Mouse (Mus musculus) hindbrain, embryonic 14.5 days (tissue): ENCODE data around the gene Pced1b. TPM values are rescaled to one million over a fixed set of nuclear protein-coding genes. Genes with fewer than 3 reads are reported as not detected.

Experiments
- ATAC-seq: fragments of 200-750 bp; cut with Nextera tagmentation; 2 replicates; pipeline ENCODE4 v1.8.0; 2017; ENCODE audit warnings: moderate number of reproducible peaks, mild to moderate bottlenecking, moderate TSS enrichment, moderate library complexity; ENCODE audit not compliant: low FRiP score
- DNase-seq: peaks from one replicate; pipeline ENCODE4 v3.0.0-alpha.2; 2015; ENCODE audit warnings: low spot score
- H3K27ac ChIP-seq: fragments of 300-500 bp; sonication (generic); 2 replicates; pipeline ENCODE4 v1.5.1; 2014; ENCODE audit warnings: mild to moderate bottlenecking, moderate library complexity
- H3K27me3 ChIP-seq: fragments of 300-500 bp; sonication (generic); 2 replicates; pipeline ENCODE4 v1.6.1; 2014; ENCODE audit warnings: mild to moderate bottlenecking, low read length, mixed read lengths; ENCODE audit not compliant: control insufficient read depth, insufficient read depth
- H3K36me3 ChIP-seq: fragments of 300-500 bp; sonication (generic); replicated peaks from 2 replicates; pipeline ENCODE4 v1.6.1; 2014; ENCODE audit not compliant: control insufficient read depth, insufficient read depth
- H3K4me1 ChIP-seq: fragments of 300-500 bp; sonication (generic); replicated peaks from 2 replicates; pipeline ENCODE4 v1.6.1; 2014; ENCODE audit warnings: antibody characterized with exemption, low read length, mixed read lengths; ENCODE audit not compliant: control insufficient read depth, insufficient read depth
- H3K4me2 ChIP-seq: fragments of 300-500 bp; sonication (generic); replicated peaks from 2 replicates; pipeline ENCODE4 v1.6.1; 2014; ENCODE audit warnings: mild to moderate bottlenecking, moderate library complexity
- H3K4me3 ChIP-seq: fragments of 300-500 bp; sonication (generic); replicated peaks from 2 replicates; pipeline ENCODE4 v1.5.1; 2014; ENCODE audit warnings: mild to moderate bottlenecking, low read length
- H3K9ac ChIP-seq: fragments of 300-500 bp; sonication (generic); 2 replicates; pipeline ENCODE4 v1.6.1; 2014
- H3K9me3 ChIP-seq: fragments of 300-500 bp; sonication (generic); 2 replicates; pipeline ENCODE4 v1.6.1; 2016; ENCODE audit warnings: low read length; ENCODE audit not compliant: control insufficient read depth
- WGBS: fragments of 180-500 bp; shearing (Covaris S2); extraction: QIAGEN DNeasy Blood & Tissue Kit; methylation state at CpG from one replicate; pipeline ENCODE4 v1.1.7; 2014; 5-methylcytosine and 5-hydroxymethylcytosine counted together
- polyA plus RNA-seq: library from polyadenylated mRNA; unstranded; fragments of >200 nt; fragmentation: Nextera tagmentation; extraction: Ambion mirVana; gene quantifications from 2 replicates; pipeline ENCODE4 v1.2.1, GENCODE M21; 2014

The Pced1b gene
- polyA plus RNA-seq, 1 experiment from 2014 or later: 5.8 TPM

DNA sequence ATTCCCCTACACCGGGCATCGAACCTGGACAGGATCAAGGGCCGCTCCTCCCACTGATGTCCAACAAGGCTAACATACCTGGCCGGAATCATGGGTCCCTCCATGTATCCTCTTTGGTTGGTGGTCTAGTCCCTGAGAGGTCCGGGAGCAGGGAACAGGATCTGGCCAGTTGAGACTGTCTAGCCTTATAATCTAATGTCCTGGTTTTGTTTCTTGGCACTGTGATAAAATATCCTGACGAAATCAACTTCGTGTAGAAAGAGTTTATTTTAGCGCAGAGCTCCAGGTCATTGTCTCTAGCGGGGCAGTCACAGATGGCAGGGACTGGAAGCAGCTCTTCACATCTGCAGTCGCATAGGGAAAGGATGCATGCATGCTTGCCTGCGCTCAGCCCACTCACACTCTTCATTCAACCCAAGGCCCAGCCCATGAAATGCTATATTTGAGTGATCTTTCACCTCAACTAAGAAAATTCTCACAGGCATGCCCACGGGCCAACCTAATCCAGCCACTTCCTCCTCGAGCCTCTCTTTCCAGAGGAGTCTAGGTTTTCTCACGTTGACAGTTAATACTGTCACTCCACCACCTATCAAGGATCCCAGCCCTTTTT, 19.4 kb downstream of the Pced1b start:
- DNase-seq (no peak), ATAC-seq (no peak)
- no peak overlapping the region for H3K27ac ChIP-seq
- no peak overlapping the region for H3K9ac ChIP-seq
- no peak overlapping the region for H3K4me2 ChIP-seq
- no peaks in the 10 kb centered on the region for H3K4me1 ChIP-seq
- no peaks in the 10 kb centered on the region for H3K36me3 ChIP-seq
- WGBS: 88% methylated on average over 14 of the region's 14 CpGs
- H3K4me3 ChIP-seq: no peak overlapping the region
- no peaks in the 10 kb centered on the region for H3K9me3 ChIP-seq
- H3K27me3 ChIP-seq: no peaks in the 10 kb centered on the region

DNA sequence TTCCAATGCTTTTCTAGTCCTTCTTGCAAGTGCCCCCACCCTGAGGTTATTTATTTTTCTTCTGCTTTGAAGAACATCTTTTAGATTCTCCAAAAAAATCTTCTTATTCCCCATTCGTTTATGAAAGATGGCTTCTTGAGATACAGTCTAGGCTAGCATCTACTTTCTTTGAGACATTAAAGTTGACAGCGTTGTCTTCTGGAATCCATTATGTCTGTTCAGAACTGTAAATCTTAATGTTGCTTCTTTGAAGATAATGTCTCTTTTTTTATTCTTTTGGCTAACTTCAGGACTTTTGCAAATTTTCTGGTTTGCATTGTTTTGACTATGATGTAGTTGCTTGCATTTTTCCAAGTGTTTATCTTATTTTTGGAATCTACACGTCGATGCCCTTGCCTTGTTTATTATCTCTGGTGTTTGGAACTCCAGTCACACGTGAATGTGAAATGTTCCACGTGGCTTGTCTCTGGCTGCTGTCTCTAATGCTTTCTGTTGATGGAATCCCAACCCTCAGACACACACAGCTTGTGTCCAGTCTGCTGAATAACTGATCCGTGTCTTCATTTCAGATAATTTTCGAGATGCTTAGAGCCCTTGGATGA, 20.3 kb downstream of the Pced1b start:
- no peak overlapping the region for H3K4me2 ChIP-seq
- no peak for DNase-seq
- H3K9me3 ChIP-seq: no peaks in the 10 kb centered on the region
- no peaks in the 10 kb centered on the region for H3K27me3 ChIP-seq
- H3K27ac ChIP-seq: no peak overlapping the region
- 74% methylated on average over 8 of the region's 8 CpGs for WGBS
- no peaks in the 10 kb centered on the region for H3K36me3 ChIP-seq
- no peak overlapping the region for H3K4me3 ChIP-seq
- no peaks in the 10 kb centered on the region for H3K4me1 ChIP-seq
- H3K9ac ChIP-seq: no peak overlapping the region
- no peak for ATAC-seq

GRCm38 (mm10) chr15:97271985-97272697, 25.2 kb downstream of the Pced1b start:
- Histone ChIP-seq H3K4me3 (no peak overlapping the region), H3K4me1 (peaks cover 17% of the 10 kb centered on the region), H3K27me3 (no peaks in the 10 kb centered on the region), H3K9me3 (no peaks in the 10 kb centered on the region), H3K27ac (no peak overlapping the region), H3K9ac (no peak overlapping the region), H3K4me2 (no peak overlapping the region), H3K36me3 (no peaks in the 10 kb centered on the region)
- ATAC-seq (peak; percentile 34; the same call in 1 of the 2 replicates), DNase-seq (no peak)
- 43% methylated on average over 7 of the region's 7 CpGs for WGBS

GRCm38 (mm10) chr15:97272831-97273230, 25.9 kb downstream of the Pced1b start:
- H3K4me2 ChIP-seq: no peak overlapping the region
- H3K36me3 ChIP-seq: no peaks in the 10 kb centered on the region
- H3K27ac ChIP-seq: no peak overlapping the region
- H3K27me3 ChIP-seq: no peaks in the 10 kb centered on the region
- DNase-seq: no peak
- H3K4me1 ChIP-seq: peaks cover 18% of the 10 kb centered on the region
- H3K4me3 ChIP-seq: no peak overlapping the region
- 81% methylated on average over 3 of the region's 3 CpGs for WGBS
- no peak overlapping the region for H3K9ac ChIP-seq
- H3K9me3 ChIP-seq: no peaks in the 10 kb centered on the region
- no peak for ATAC-seq

- no peaks in the 10 kb centered on the region for H3K36me3 ChIP-seq
- ATAC-seq (no peak), DNase-seq (no peak)
- H3K4me2 ChIP-seq: no peak overlapping the region
- no peaks in the 10 kb centered on the region for H3K9me3 ChIP-seq
- 69% methylated on average over 12 of the region's 12 CpGs for WGBS
- peaks cover 18% of the 10 kb centered on the region for H3K4me1 ChIP-seq
- no peaks in the 10 kb centered on the region for H3K27me3 ChIP-seq
- no peak overlapping the region for H3K4me3 ChIP-seq
- H3K9ac ChIP-seq: no peak overlapping the region
- H3K27ac ChIP-seq: 0 out of 2 replicates have a peak overlapping the region, but pooled peaks have one; percentile 12
Measured at GRCm38 (mm10) chr15:97275626-97276395, 28.9 kb downstream of the Pced1b start.

DNA sequence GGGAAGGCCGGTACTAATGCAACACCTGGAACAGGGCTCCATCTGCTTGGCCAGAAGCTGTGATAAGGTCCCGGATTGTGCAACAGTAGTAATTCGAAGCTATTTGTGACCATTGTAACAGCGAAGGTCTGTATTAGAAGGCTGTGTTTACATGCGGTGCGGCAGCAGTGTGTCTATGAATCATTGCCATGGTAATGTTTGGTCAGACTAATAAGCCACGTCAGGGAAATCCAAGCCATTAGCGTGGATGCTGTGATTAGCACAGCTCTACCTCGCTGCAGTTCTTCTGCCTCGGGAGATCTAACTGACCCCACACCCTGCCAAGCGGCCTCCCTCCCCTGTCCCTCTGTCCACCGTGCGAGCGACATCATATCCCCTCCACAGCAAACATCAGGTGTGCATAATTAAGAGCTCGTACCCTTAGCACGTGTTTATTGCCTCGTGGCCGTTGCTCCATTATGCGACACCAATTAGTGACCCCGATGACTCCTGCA, 29.8 kb downstream of the Pced1b start:
- peak; percentile 24; the same call in 1 of the 2 replicates for ATAC-seq
- Histone ChIP-seq H3K27me3 (no peaks in the 10 kb centered on the region), H3K27ac (peak overlapping the region; percentile 12; the same call in 1 of the 2 replicates), H3K9me3 (no peaks in the 10 kb centered on the region), H3K4me2 (0 out of 2 replicates have a peak overlapping the region, but pooled peaks have one; percentile 2), H3K4me3 (no peak overlapping the region), H3K9ac (no peak overlapping the region), H3K36me3 (no peaks in the 10 kb centered on the region), H3K4me1 (peaks cover 20% of the 10 kb centered on the region)
- DNase-seq: peak; percentile 42
- WGBS: 42% methylated on average over 20 of the region's 20 CpGs

DNA sequence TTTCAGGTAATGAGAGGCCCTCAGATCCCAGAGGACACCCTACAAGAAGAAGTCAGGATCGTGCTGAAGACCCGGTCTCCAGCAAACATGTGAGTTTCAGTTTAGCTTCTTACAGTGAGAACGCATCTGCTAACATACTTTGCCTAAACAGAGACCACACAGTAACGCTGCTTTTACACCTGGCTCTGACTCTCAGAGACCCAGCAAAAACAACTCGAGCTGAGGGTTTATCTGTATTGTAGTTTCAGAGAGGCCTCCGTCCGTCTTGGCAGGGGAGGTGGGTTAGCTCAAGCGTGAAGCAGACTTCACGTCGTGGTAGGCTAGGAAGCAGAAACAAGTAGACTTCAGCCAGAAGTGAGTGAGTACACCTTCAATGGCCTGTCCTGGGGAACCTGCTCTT, 30.4 kb downstream of the Pced1b start:
- no peaks in the 10 kb centered on the region for H3K27me3 ChIP-seq
- peaks cover 26% of the 10 kb centered on the region for H3K4me1 ChIP-seq
- H3K9ac ChIP-seq: no peak overlapping the region
- WGBS: 67% methylated on average over 10 of the region's 10 CpGs
- H3K27ac ChIP-seq: no peak overlapping the region
- H3K9me3 ChIP-seq: no peaks in the 10 kb centered on the region
- no peak overlapping the region for H3K4me3 ChIP-seq
- H3K4me2 ChIP-seq: no peak overlapping the region
- no peak for DNase-seq
- ATAC-seq: no peak
- no peaks in the 10 kb centered on the region for H3K36me3 ChIP-seq

- H3K4me3 ChIP-seq: no peak overlapping the region
- H3K36me3 ChIP-seq: no peaks in the 10 kb centered on the region
- no peak overlapping the region for H3K9ac ChIP-seq
- ATAC-seq (no peak), DNase-seq (no peak)
- no peaks in the 10 kb centered on the region for H3K9me3 ChIP-seq
- 83% methylated on average over 9 of the region's 9 CpGs for WGBS
- no peak overlapping the region for H3K27ac ChIP-seq
- no peaks in the 10 kb centered on the region for H3K27me3 ChIP-seq
- peaks cover 31% of the 10 kb centered on the region for H3K4me1 ChIP-seq
- no peak overlapping the region for H3K4me2 ChIP-seq
Measured at GRCm38 (mm10) chr15:97278340-97278948, 31.5 kb downstream of the Pced1b start.
